8 mouse cellular contexts compared by ENCODE assay signal in the genomic region with DNA sequence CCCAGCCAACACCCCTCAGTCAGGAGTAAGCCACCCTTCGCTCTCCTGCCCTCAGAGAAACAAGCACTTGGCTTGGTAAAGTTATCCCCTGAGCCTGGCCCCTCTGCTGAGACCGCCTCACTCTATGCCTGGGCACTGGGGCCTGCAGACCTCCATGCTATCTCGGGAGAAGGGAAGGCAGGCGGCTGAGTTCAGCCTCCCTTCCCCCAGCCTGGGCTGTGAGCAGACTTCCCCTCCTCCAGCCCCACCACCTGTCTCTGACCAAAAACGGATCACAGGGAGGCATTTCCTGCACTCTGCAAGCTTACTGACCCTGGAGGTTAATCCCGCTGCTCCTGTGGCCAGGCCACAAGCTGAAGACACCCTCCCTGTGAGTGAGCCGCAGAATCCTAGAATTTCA.
DNase-seq lines count a peak whose midpoint lies in the region; ATAC-seq lines count a peak whose summit lies in the region.

No protein-coding gene starts in this region.

- peak; percentile 27 for DNase-seq in kidney, adult 11 months
- DNase-seq in kidney, adult 8-10 months, result no peak
- peak; percentile 73 for DNase-seq in embryo, embryonic 10.5 days (ENCODE audit: low spot score)
- peak; percentile 63 for DNase-seq in kidney, postnatal 10 days
- DNase-seq in retina, embryonic 14.5 days (ENCODE audit: low spot score), result peak; percentile 44
- DNase-seq in ovary, postnatal 14 days (ENCODE audit: low spot score), result no peak
- no peak for DNase-seq in spleen, postnatal 14 days (ENCODE audit: low spot score in 2 of 2)

- no peak for ATAC-seq in erythroblast, adult 5-6 weeks (replicated peaks; ENCODE audit: low FRiP score, poor library complexity, severe bottlenecking)

Comparison
In these comparisons a context has a peak if more than half of its experiments do, and no peak if none do; other contexts are left out.
1. DNase-seq: peak in kidney, adult 11 months (single experiment), embryo, embryonic 10.5 days (single experiment), kidney, postnatal 10 days (single experiment) and retina, embryonic 14.5 days (single experiment); none in kidney, adult 8-10 months (0 of 2), ovary, postnatal 14 days (single experiment) and spleen, postnatal 14 days (0 of 2).